Mouse (Mus musculus) myocyte (in vitro differentiated cells): ENCODE results near the gene Igsf23.
"Not testable (repeated sequence)": the region's sequence is repeated elsewhere in the genome, so short reads cannot be mapped to it uniquely, and the experiment has no call there.

Experiments used
- CEBPB ChIP-seq: IDR thresholded peaks from 2 replicates; pipeline ENCODE4 v1.6.1; 2011; ENCODE audit warnings: mild to moderate bottlenecking, moderate library complexity; ENCODE audit not compliant: poor library complexity, insufficient read depth, severe bottlenecking
- E2F4 ChIP-seq: IDR thresholded peaks from one replicate; pipeline ENCODE4 v1.6.1; 2011; ENCODE audit warnings: mild to moderate bottlenecking, control low read depth, moderate library complexity; ENCODE audit not compliant: insufficient read depth
- MAX ChIP-seq: IDR thresholded peaks from one replicate; pipeline ENCODE4 v1.6.1; 2011; ENCODE audit warnings: low read depth, mild to moderate bottlenecking, control low read depth
- MYOD1 ChIP-seq, 3 experiments: IDR thresholded peaks; one replicate each; pipeline ENCODE4 v1.6.1; 2011; ENCODE audit warnings: control low read depth in 2 of 3, low read depth in 2 of 3, mild to moderate bottlenecking in 2 of 3, moderate library complexity in 1 of 3; ENCODE audit not compliant: insufficient read length in 2 of 3, control insufficient read depth in 1 of 3
- POLR2A ChIP-seq: IDR thresholded peaks from one replicate; pipeline ENCODE4 v1.6.1; 2011; ENCODE audit warnings: low read depth, mild to moderate bottlenecking, control low read depth, moderate library complexity; ENCODE audit not compliant: insufficient read length
- SRF ChIP-seq: IDR thresholded peaks from one replicate; pipeline ENCODE4 v1.6.1; 2011; ENCODE audit warnings: low read depth; ENCODE audit not compliant: control insufficient read depth, insufficient read length
- TCF12 ChIP-seq: IDR thresholded peaks from one replicate; pipeline ENCODE4 v1.6.1; 2011; ENCODE audit warnings: mild to moderate bottlenecking, control low read depth; ENCODE audit not compliant: poor library complexity, insufficient read depth, severe bottlenecking
- USF1 ChIP-seq: IDR thresholded peaks from one replicate; pipeline ENCODE4 v1.6.1; 2011; ENCODE audit warnings: low read depth, mild to moderate bottlenecking, control low read depth, moderate library complexity

DNA sequence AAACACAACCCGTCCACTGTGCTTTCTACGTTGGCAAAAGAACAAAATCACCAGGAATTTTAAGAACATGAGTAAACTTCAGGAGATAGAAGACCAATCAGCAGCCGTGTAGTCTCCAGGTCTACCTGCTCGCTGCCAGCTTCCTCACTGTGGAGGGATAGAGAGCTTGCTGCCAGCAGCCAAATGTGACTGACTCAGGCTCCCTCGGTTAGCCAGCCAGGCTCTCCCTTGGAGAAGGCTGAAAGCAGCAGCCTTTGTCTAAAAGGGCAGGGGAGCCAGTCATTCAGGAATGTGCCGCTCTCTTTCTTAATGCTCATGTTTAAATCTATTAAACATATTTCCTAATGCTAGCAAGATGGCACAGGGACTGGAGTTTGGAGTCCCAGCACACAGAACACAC, 20.1 kb downstream of the Igsf23 start:
- TF ChIP-seq POLR2A; E2F4; MAX; TCF12; MYOD1 (IDR thresholded peaks at IDR 0.05; ENCODE audit: control insufficient read depth in 1 of 3, insufficient read length in 2 of 3, low read depth in 2 of 3); USF1; CEBPB; SRF: not testable (repeated sequence)
